Mouse (Mus musculus): ENCODE measurements at regions not wholly inside any gene's neighbourhood (a gene's known extent, or its start where the extent isn't known, plus 50 kb on each side); places are given as distances from the start of the nearest gene placed in this dataset.
A peak's percentile ranks its signal among the peaks of the same experiment; 100 is the strongest.

- ATAC-seq (ENCODE audit: low FRiP score) = no peak
- H3K4me2 ChIP-seq = no peak overlapping the region
- H3K9me3 ChIP-seq (ENCODE audit: control insufficient read depth, low read length) = no peaks in the 10 kb centered on the region
- WGBS = 80% methylated on average over 6 of the region's 6 CpGs
- H3K27me3 ChIP-seq (ENCODE audit: control insufficient read depth, insufficient read depth, low read length) = no peaks in the 10 kb centered on the region
- no peak for DNase-seq (ENCODE audit: low spot score, missing footprints)
- no peak overlapping the region for H3K9ac ChIP-seq (ENCODE audit: low read length)
- H3K36me3 ChIP-seq (ENCODE audit: control insufficient read depth, insufficient read depth, low read length) = no peaks in the 10 kb centered on the region
- H3K4me1 ChIP-seq (ENCODE audit: control insufficient read depth, insufficient read depth, low read length) = no peaks in the 10 kb centered on the region
- H3K4me3 ChIP-seq (ENCODE audit: low read depth, low read length) = no peak overlapping the region
- H3K27ac ChIP-seq (ENCODE audit: low read depth, low read length) = no peak overlapping the region
Measured at GRCm38 (mm10) chr15:93656713-93657112, 61.0 kb upstream of the Prickle1 start.

GRCm38 (mm10) chr15:93655743-93656142, 60.1 kb upstream of the Prickle1 start:
- DNase-seq (ENCODE audit: low spot score, missing footprints) = peak; percentile 44
- H3K4me2 ChIP-seq = no peak overlapping the region
- H3K4me3 ChIP-seq (ENCODE audit: low read depth, low read length) = no peak overlapping the region
- no peaks in the 10 kb centered on the region for H3K27me3 ChIP-seq (ENCODE audit: control insufficient read depth, insufficient read depth, low read length)
- ATAC-seq (ENCODE audit: low FRiP score) = no peak
- H3K36me3 ChIP-seq (ENCODE audit: control insufficient read depth, insufficient read depth, low read length) = no peaks in the 10 kb centered on the region
- no peak overlapping the region for H3K9ac ChIP-seq (ENCODE audit: low read length)
- no peaks in the 10 kb centered on the region for H3K9me3 ChIP-seq (ENCODE audit: control insufficient read depth, low read length)
- H3K4me1 ChIP-seq (ENCODE audit: control insufficient read depth, insufficient read depth, low read length) = no peaks in the 10 kb centered on the region
- 88% methylated on average over 6 of the region's 6 CpGs for WGBS
- no peak overlapping the region for H3K27ac ChIP-seq (ENCODE audit: low read depth, low read length)

GRCm38 (mm10) chr15:93655243-93655642, 59.6 kb upstream of the Prickle1 start:
- Histone ChIP-seq H3K36me3 (ENCODE audit: control insufficient read depth, insufficient read depth, low read length) (no peaks in the 10 kb centered on the region), H3K27ac (ENCODE audit: low read depth, low read length) (no peak overlapping the region), H3K4me2 (no peak overlapping the region), H3K4me3 (ENCODE audit: low read depth, low read length) (no peak overlapping the region), H3K27me3 (ENCODE audit: control insufficient read depth, insufficient read depth, low read length) (no peaks in the 10 kb centered on the region), H3K9ac (ENCODE audit: low read length) (no peak overlapping the region), H3K4me1 (ENCODE audit: control insufficient read depth, insufficient read depth, low read length) (no peaks in the 10 kb centered on the region), H3K9me3 (ENCODE audit: control insufficient read depth, low read length) (no peaks in the 10 kb centered on the region)
- DNase-seq (ENCODE audit: low spot score, missing footprints) = peak; percentile 31
- no peak for ATAC-seq (ENCODE audit: low FRiP score)
- WGBS = 87% methylated on average over 6 of the region's 6 CpGs

GRCm38 (mm10) chr15:93653378-93653777, 57.7 kb upstream of the Prickle1 start:
- no peak overlapping the region for H3K9ac ChIP-seq (ENCODE audit: low read length)
- no peaks in the 10 kb centered on the region for H3K36me3 ChIP-seq (ENCODE audit: control insufficient read depth, insufficient read depth, low read length)
- no peak overlapping the region for H3K4me2 ChIP-seq
- ATAC-seq (ENCODE audit: low FRiP score) (no peak), DNase-seq (ENCODE audit: low spot score, missing footprints) (no peak)
- no peaks in the 10 kb centered on the region for H3K27me3 ChIP-seq (ENCODE audit: control insufficient read depth, insufficient read depth, low read length)
- H3K27ac ChIP-seq (ENCODE audit: low read depth, low read length) = no peak overlapping the region
- WGBS = 95% methylated on average over 1 of the region's 1 CpGs
- H3K4me1 ChIP-seq (ENCODE audit: control insufficient read depth, insufficient read depth, low read length) = no peaks in the 10 kb centered on the region
- no peaks in the 10 kb centered on the region for H3K9me3 ChIP-seq (ENCODE audit: control insufficient read depth, low read length)
- H3K4me3 ChIP-seq (ENCODE audit: low read depth, low read length) = no peak overlapping the region

- Histone ChIP-seq H3K4me3 (ENCODE audit: low read depth, low read length) (no peak overlapping the region), H3K4me1 (ENCODE audit: control insufficient read depth, insufficient read depth, low read length) (no peaks in the 10 kb centered on the region), H3K27me3 (ENCODE audit: control insufficient read depth, insufficient read depth, low read length) (no peaks in the 10 kb centered on the region), H3K9me3 (ENCODE audit: control insufficient read depth, low read length) (no peaks in the 10 kb centered on the region), H3K27ac (ENCODE audit: low read depth, low read length) (no peak overlapping the region), H3K9ac (ENCODE audit: low read length) (no peak overlapping the region), H3K4me2 (no peak overlapping the region), H3K36me3 (ENCODE audit: control insufficient read depth, insufficient read depth, low read length) (no peaks in the 10 kb centered on the region)
- DNase-seq (ENCODE audit: low spot score, missing footprints) (peak; percentile 64), ATAC-seq (ENCODE audit: low FRiP score) (no peak)
- WGBS = 79% methylated on average over 14 of the region's 14 CpGs
Measured at GRCm38 (mm10) chr15:93650981-93651757, 55.5 kb upstream of the Prickle1 start.

DNA sequence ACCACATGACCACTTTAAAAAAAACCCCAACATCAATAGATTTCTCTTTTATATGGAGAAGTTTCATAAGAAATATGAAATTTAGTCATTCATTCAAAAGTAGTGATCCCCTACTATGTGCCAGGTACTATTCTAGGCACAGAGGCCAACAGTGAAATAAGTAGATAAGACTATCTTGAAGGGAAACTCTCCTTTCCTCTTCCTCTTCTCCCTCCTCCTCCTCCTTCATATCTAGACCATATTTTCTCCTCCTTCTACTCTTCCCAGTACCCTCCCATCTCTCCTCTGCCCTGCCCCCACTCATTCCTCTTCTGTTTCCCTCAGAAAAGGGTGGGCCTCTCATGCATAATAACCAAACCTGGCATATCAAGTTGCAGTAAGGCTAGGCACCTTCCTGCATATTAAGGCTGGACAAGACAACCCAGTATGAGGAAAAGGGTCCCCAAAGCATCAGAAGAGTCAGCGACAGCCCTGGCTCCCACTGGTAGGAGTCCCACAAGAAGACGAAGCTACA, 54.4 kb upstream of the Prickle1 start:
- WGBS = 90% methylated on average over 2 of the region's 2 CpGs
- Histone ChIP-seq H3K27ac (ENCODE audit: low read depth, low read length) (no peak overlapping the region), H3K4me3 (ENCODE audit: low read depth, low read length) (no peak overlapping the region), H3K4me2 (no peak overlapping the region), H3K4me1 (ENCODE audit: control insufficient read depth, insufficient read depth, low read length) (no peaks in the 10 kb centered on the region), H3K9ac (ENCODE audit: low read length) (no peak overlapping the region), H3K27me3 (ENCODE audit: control insufficient read depth, insufficient read depth, low read length) (no peaks in the 10 kb centered on the region), H3K9me3 (ENCODE audit: control insufficient read depth, low read length) (no peaks in the 10 kb centered on the region), H3K36me3 (ENCODE audit: control insufficient read depth, insufficient read depth, low read length) (no peaks in the 10 kb centered on the region)
- no peak for ATAC-seq (ENCODE audit: low FRiP score)
- DNase-seq (ENCODE audit: low spot score, missing footprints) = peak; percentile 37

GRCm38 (mm10) chr15:93648646-93649045, 53.0 kb upstream of the Prickle1 start:
- no peaks in the 10 kb centered on the region for H3K4me1 ChIP-seq (ENCODE audit: control insufficient read depth, insufficient read depth, low read length)
- no peaks in the 10 kb centered on the region for H3K36me3 ChIP-seq (ENCODE audit: control insufficient read depth, insufficient read depth, low read length)
- ATAC-seq (ENCODE audit: low FRiP score) (no peak), DNase-seq (ENCODE audit: low spot score, missing footprints) (peak; percentile 66)
- H3K27ac ChIP-seq (ENCODE audit: low read depth, low read length) = no peak overlapping the region
- H3K9me3 ChIP-seq (ENCODE audit: control insufficient read depth, low read length) = no peaks in the 10 kb centered on the region
- H3K9ac ChIP-seq (ENCODE audit: low read length) = no peak overlapping the region
- H3K4me2 ChIP-seq = no peak overlapping the region
- no peak overlapping the region for H3K4me3 ChIP-seq (ENCODE audit: low read depth, low read length)
- 85% methylated on average over 4 of the region's 4 CpGs for WGBS
- H3K27me3 ChIP-seq (ENCODE audit: control insufficient read depth, insufficient read depth, low read length) = no peaks in the 10 kb centered on the region

- 92% methylated on average over 3 of the region's 3 CpGs for WGBS
- no peak overlapping the region for H3K4me3 ChIP-seq (ENCODE audit: low read depth, low read length)
- no peak for ATAC-seq (ENCODE audit: low FRiP score)
Measured at GRCm38 (mm10) chr15:93646820-93647219, 51.1 kb upstream of the Prickle1 start.

GRCm38 (mm10) chr15:93645950-93646349, 50.3 kb upstream of the Prickle1 start:
- 89% methylated on average over 8 of the region's 8 CpGs for WGBS
- Histone ChIP-seq H3K36me3 (ENCODE audit: control insufficient read depth, insufficient read depth, low read length) (no peaks in the 10 kb centered on the region), H3K4me2 (no peak overlapping the region), H3K27ac (ENCODE audit: low read depth, low read length) (no peak overlapping the region), H3K27me3 (ENCODE audit: control insufficient read depth, insufficient read depth, low read length) (no peaks in the 10 kb centered on the region), H3K4me1 (ENCODE audit: control insufficient read depth, insufficient read depth, low read length) (no peaks in the 10 kb centered on the region), H3K4me3 (ENCODE audit: low read depth, low read length) (no peak overlapping the region), H3K9ac (ENCODE audit: low read length) (no peak overlapping the region), H3K9me3 (ENCODE audit: control insufficient read depth, low read length) (no peaks in the 10 kb centered on the region)
- ATAC-seq (ENCODE audit: low FRiP score) (no peak), DNase-seq (ENCODE audit: low spot score, missing footprints) (no peak)

More at GRCm38 (mm10) chr15:93646820-93647219, 51.1 kb upstream of the Prickle1 start:
- Histone ChIP-seq H3K4me1 (ENCODE audit: control insufficient read depth, insufficient read depth, low read length) (no peaks in the 10 kb centered on the region), H3K27me3 (ENCODE audit: control insufficient read depth, insufficient read depth, low read length) (no peaks in the 10 kb centered on the region), H3K9ac (ENCODE audit: low read length) (no peak overlapping the region), H3K27ac (ENCODE audit: low read depth, low read length) (no peak overlapping the region), H3K36me3 (ENCODE audit: control insufficient read depth, insufficient read depth, low read length) (no peaks in the 10 kb centered on the region), H3K9me3 (ENCODE audit: control insufficient read depth, low read length) (no peaks in the 10 kb centered on the region), H3K4me2 (no peak overlapping the region)
- DNase-seq (ENCODE audit: low spot score, missing footprints) = peak; percentile 44

Measured in midbrain, embryonic 11.5 days (tissue).